Mouse (Mus musculus) neural tube, embryonic 13.5 days (tissue): ENCODE results near the gene Tada3. TPM values are rescaled to one million over a fixed set of nuclear protein-coding genes. Genes with fewer than 3 reads are reported as not detected.

Experiments
- ATAC-seq: fragments of 200-750 bp; cut with Nextera tagmentation; 2 replicates; pipeline ENCODE4 v1.8.0; 2017; ENCODE audit warnings: low read depth, mild to moderate bottlenecking, moderate TSS enrichment, moderate library complexity
- H3K27ac ChIP-seq: fragments of 300-500 bp; sonication (generic); replicated peaks from 2 replicates; pipeline ENCODE4 v1.5.1; 2015; ENCODE audit warnings: moderate library complexity, mild to moderate bottlenecking, inconsistent platforms
- H3K27me3 ChIP-seq: fragments of 300-500 bp; sonication (generic); 2 replicates; pipeline ENCODE4 v1.6.1; 2015; ENCODE audit warnings: mild to moderate bottlenecking, inconsistent platforms
- H3K36me3 ChIP-seq: fragments of 300-500 bp; sonication (generic); 2 replicates; pipeline ENCODE4 v1.6.1; 2015; ENCODE audit warnings: mild to moderate bottlenecking, inconsistent platforms
- H3K4me1 ChIP-seq: fragments of 300-500 bp; sonication (generic); replicated peaks from 2 replicates; pipeline ENCODE4 v1.6.1; 2015; ENCODE audit warnings: inconsistent platforms
- H3K4me2 ChIP-seq: fragments of 300-500 bp; sonication (generic); 2 replicates; pipeline ENCODE4 v1.6.1; 2015; ENCODE audit warnings: inconsistent platforms, mild to moderate bottlenecking, moderate library complexity
- H3K4me3 ChIP-seq: fragments of 300-500 bp; sonication (generic); 2 replicates; pipeline ENCODE4 v1.5.1; 2015; ENCODE audit warnings: mild to moderate bottlenecking, inconsistent platforms
- H3K9ac ChIP-seq: fragments of 300-500 bp; sonication (generic); 2 replicates; pipeline ENCODE4 v1.6.1; 2015; ENCODE audit warnings: moderate library complexity, mild to moderate bottlenecking, inconsistent platforms
- H3K9me3 ChIP-seq: fragments of 300-500 bp; sonication (generic); 2 replicates; pipeline ENCODE4 v1.6.1; 2016; ENCODE audit warnings: inconsistent platforms
- WGBS: fragments of 180-500 bp; shearing (Covaris S2); methylation state at CpG from one replicate; pipeline ENCODE4 v1.1.7; 2015; 5-methylcytosine and 5-hydroxymethylcytosine counted together
- polyA plus RNA-seq: library from polyadenylated mRNA; unstranded; fragments of >200 nt; fragmentation: Nextera tagmentation; extraction: Ambion mirVana; gene quantifications from 2 replicates; pipeline ENCODE4 v1.2.1, GENCODE M21; 2015

Gene Tada3
- polyA plus RNA-seq, 1 experiment from 2014 or later: 64.5 TPM

GRCm38 (mm10) chr6:113404649-113405448, 27.2 kb upstream of the Tada3 start:
- H3K9ac ChIP-seq: no peak overlapping the region
- WGBS: 74% methylated on average over 12 of the region's 12 CpGs

GRCm38 (mm10) chr6:113402094-113402493, 24.4 kb upstream of the Tada3 start:
- ATAC-seq: no peak
- Histone ChIP-seq H3K4me1 (no peaks in the 10 kb centered on the region), H3K4me2 (no peak overlapping the region), H3K4me3 (no peak overlapping the region), H3K36me3 (peaks cover 28% of the 10 kb centered on the region), H3K27ac (no peak overlapping the region), H3K27me3 (no peaks in the 10 kb centered on the region), H3K9ac (no peak overlapping the region), H3K9me3 (no peaks in the 10 kb centered on the region)
- 90% methylated on average over 13 of the region's 13 CpGs for WGBS

More at GRCm38 (mm10) chr6:113404649-113405448, 27.2 kb upstream of the Tada3 start:
- Histone ChIP-seq H3K4me1 (no peaks in the 10 kb centered on the region), H3K9me3 (no peaks in the 10 kb centered on the region), H3K4me2 (no peak overlapping the region), H3K27ac (no peak overlapping the region), H3K4me3 (no peak overlapping the region), H3K36me3 (peaks cover 31% of the 10 kb centered on the region), H3K27me3 (no peaks in the 10 kb centered on the region)
- ATAC-seq: peak; percentile 15; the same call in 1 of the 2 replicates

GRCm38 (mm10) chr6:113396270-113397030, 18.8 kb upstream of the Tada3 start:
- no peak overlapping the region for H3K27ac ChIP-seq
- H3K4me1 ChIP-seq: peaks cover 24% of the 10 kb centered on the region
- 89% methylated on average over 10 of the region's 10 CpGs for WGBS

GRCm38 (mm10) chr6:113395501-113395900, 17.8 kb upstream of the Tada3 start:
- 93% methylated on average over 6 of the region's 6 CpGs for WGBS
- Histone ChIP-seq H3K9ac (no peak overlapping the region), H3K9me3 (no peaks in the 10 kb centered on the region), H3K4me3 (no peak overlapping the region), H3K27ac (no peak overlapping the region), H3K27me3 (no peaks in the 10 kb centered on the region), H3K4me2 (no peak overlapping the region), H3K36me3 (peaks cover 31% of the 10 kb centered on the region), H3K4me1 (peaks cover 25% of the 10 kb centered on the region)
- no peak for ATAC-seq

More at GRCm38 (mm10) chr6:113396270-113397030, 18.8 kb upstream of the Tada3 start:
- Histone ChIP-seq H3K36me3 (peaks cover 22% of the 10 kb centered on the region), H3K4me3 (no peak overlapping the region), H3K9ac (no peak overlapping the region), H3K4me2 (no peak overlapping the region), H3K27me3 (no peaks in the 10 kb centered on the region), H3K9me3 (no peaks in the 10 kb centered on the region)
- no peak for ATAC-seq

- H3K27me3 ChIP-seq: no peaks in the 10 kb centered on the region
- H3K27ac ChIP-seq: no peak overlapping the region
- no peaks in the 10 kb centered on the region for H3K9me3 ChIP-seq
- peaks cover 38% of the 10 kb centered on the region for H3K36me3 ChIP-seq
- no peak for ATAC-seq
- no peak overlapping the region for H3K4me3 ChIP-seq
- peaks cover 25% of the 10 kb centered on the region for H3K4me1 ChIP-seq
- no peak overlapping the region for H3K9ac ChIP-seq
- no peak overlapping the region for H3K4me2 ChIP-seq
- 95% methylated on average over 11 of the region's 11 CpGs for WGBS
Observed at GRCm38 (mm10) chr6:113394811-113395210, 17.1 kb upstream of the Tada3 start.

GRCm38 (mm10) chr6:113393951-113394350, 16.3 kb upstream of the Tada3 start:
- ATAC-seq: no peak
- H3K9ac ChIP-seq: no peak overlapping the region
- WGBS: 88% methylated on average over 6 of the region's 6 CpGs
- no peak overlapping the region for H3K4me3 ChIP-seq
- no peaks in the 10 kb centered on the region for H3K9me3 ChIP-seq
- peaks cover 47% of the 10 kb centered on the region for H3K36me3 ChIP-seq
- no peaks in the 10 kb centered on the region for H3K27me3 ChIP-seq
- peaks cover 25% of the 10 kb centered on the region for H3K4me1 ChIP-seq
- H3K4me2 ChIP-seq: no peak overlapping the region
- no peak overlapping the region for H3K27ac ChIP-seq

GRCm38 (mm10) chr6:113392387-113393071, 14.8 kb upstream of the Tada3 start:
- 1% methylated on average over 51 of the region's 51 CpGs for WGBS
- peak overlapping the region; percentile 75 for H3K9ac ChIP-seq
- peak overlapping the region; percentile 84 for H3K4me2 ChIP-seq
- H3K4me3 ChIP-seq: peak overlapping the region; percentile 44
- peaks cover 25% of the 10 kb centered on the region for H3K4me1 ChIP-seq
- H3K27me3 ChIP-seq: no peaks in the 10 kb centered on the region
- H3K9me3 ChIP-seq: no peaks in the 10 kb centered on the region
- ATAC-seq: peak; percentile 93
- H3K36me3 ChIP-seq: peaks cover 51% of the 10 kb centered on the region
- peak overlapping the region; percentile 81 for H3K27ac ChIP-seq

GRCm38 (mm10) chr6:113392015-113392386, 14.3 kb upstream of the Tada3 start:
- Histone ChIP-seq H3K27me3 (no peaks in the 10 kb centered on the region), H3K9ac (peak overlapping the region; percentile 75), H3K4me1 (peaks cover 25% of the 10 kb centered on the region), H3K9me3 (no peaks in the 10 kb centered on the region), H3K4me2 (peak overlapping the region; percentile 84), H3K4me3 (peak overlapping the region; percentile 44), H3K36me3 (peaks cover 56% of the 10 kb centered on the region), H3K27ac (peak overlapping the region; percentile 81)
- ATAC-seq: peak; percentile 17; the same call in 1 of the 2 replicates
- 22% methylated on average over 10 of the region's 10 CpGs for WGBS

- Histone ChIP-seq H3K4me3 (no peak overlapping the region), H3K4me1 (peaks cover 25% of the 10 kb centered on the region), H3K36me3 (peaks cover 66% of the 10 kb centered on the region), H3K9ac (no peak overlapping the region), H3K4me2 (no peak overlapping the region), H3K27ac (no peak overlapping the region), H3K27me3 (no peaks in the 10 kb centered on the region), H3K9me3 (no peaks in the 10 kb centered on the region)
- 80% methylated on average over 3 of the region's 3 CpGs for WGBS
- ATAC-seq: no peak
Observed at GRCm38 (mm10) chr6:113390715-113391114, 13.0 kb upstream of the Tada3 start.

- Histone ChIP-seq H3K4me1 (peaks cover 25% of the 10 kb centered on the region), H3K9me3 (no peaks in the 10 kb centered on the region), H3K4me2 (no peak within 1 kb of the TSS), H3K9ac (no peak within 1 kb of the TSS), H3K27me3 (no peaks in the 10 kb centered on the region), H3K36me3 (peaks cover 72% of the 10 kb centered on the region), H3K4me3 (no peak within 1 kb of the TSS), H3K27ac (no peak within 1 kb of the TSS)
- WGBS: 74% methylated on average over 8 of the region's 8 CpGs
- ATAC-seq: no peak
Observed at GRCm38 (mm10) chr6:113388960-113389359, 11.3 kb upstream of the Tada3 start, which contains the start of gene Ttll3. Ttll3 (plus strand) TSS chr6:113389260.

GRCm38 (mm10) chr6:113386025-113386424, 8.3 kb upstream of the Tada3 start:
- Histone ChIP-seq H3K9me3 (no peaks in the 10 kb centered on the region), H3K27me3 (no peaks in the 10 kb centered on the region), H3K4me1 (no peaks in the 10 kb centered on the region), H3K36me3 (peaks cover 97% of the 10 kb centered on the region), H3K4me3 (no peak overlapping the region), H3K4me2 (no peak overlapping the region), H3K9ac (no peak overlapping the region), H3K27ac (peak overlapping the region; percentile 71; the same call in 1 of the 2 replicates)
- peak; percentile 60; the same call in 1 of the 2 replicates for ATAC-seq
- WGBS: 65% methylated on average over 3 of the region's 3 CpGs
